ENCODE assay signal across 17 mouse cellular contexts in the genomic region with DNA sequence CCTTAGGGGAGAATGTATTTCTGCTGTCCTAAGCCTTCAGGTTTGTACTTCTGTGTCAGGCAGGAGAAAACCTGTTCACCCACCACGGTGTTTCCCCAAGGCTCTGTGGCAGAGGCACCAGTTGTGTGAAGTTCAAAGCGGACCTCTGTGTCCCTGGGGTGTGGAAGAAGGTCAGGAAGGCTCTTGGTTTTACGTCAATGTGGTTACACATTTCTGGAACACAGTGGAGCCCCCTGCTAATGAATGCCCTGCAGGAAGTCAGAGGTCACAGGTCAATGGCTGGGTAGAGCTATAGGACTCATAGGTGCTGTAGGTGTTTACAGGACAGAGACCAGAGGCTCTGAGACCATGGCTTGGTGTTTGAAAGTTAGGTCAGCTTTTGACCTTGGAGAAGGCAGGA. TPM values are rescaled to one million over a fixed set of nuclear protein-coding genes. Genes with fewer than 3 reads are reported as not detected.
A peak's percentile ranks its signal among the peaks of the same experiment; 100 is the strongest.
DNase-seq lines count a peak whose midpoint lies in the region; ATAC-seq and TF ChIP-seq lines count a peak whose summit lies in the region.
"Had no signal": no experiment of that assay in that cellular context is flagged by ENCODE, and none has a peak within 500 bp of the region (broad histone marks: within the 10 kb centered on the region; RNA-seq: fewer than 3 reads in every experiment).

No protein-coding gene starts in this region.

- no peak overlapping the region for H3K4me3 ChIP-seq in kidney, embryonic 15.5 days (replicated peaks)
- H3K4me3 ChIP-seq in layer of hippocampus, adult 2 months = no peak overlapping the region
- no peak overlapping the region for H3K4me3 ChIP-seq in cortical plate, adult 2 months (ENCODE audit: insufficient read depth, low read length)
- no peak overlapping the region for H3K4me3 ChIP-seq in olfactory bulb, adult 2 months (ENCODE audit: insufficient read depth, low read depth, low read length)
- H3K4me3 ChIP-seq: embryonic facial prominence, embryonic 12.5 days; forebrain, embryonic 15.5 days; heart, embryonic 13.5 days; hindbrain, embryonic 15.5 days had no signal

- no peaks in the 10 kb centered on the region for H3K27me3 ChIP-seq in kidney, embryonic 15.5 days
- H3K27me3 ChIP-seq: embryonic facial prominence, embryonic 12.5 days; forebrain, embryonic 15.5 days; heart, embryonic 13.5 days; hindbrain, embryonic 15.5 days had no signal

- H3K4me2 ChIP-seq in kidney, embryonic 15.5 days = no peak overlapping the region
- H3K4me2 ChIP-seq: embryonic facial prominence, embryonic 12.5 days; forebrain, embryonic 15.5 days; heart, embryonic 13.5 days; hindbrain, embryonic 15.5 days had no signal

- no peak for DNase-seq in kidney, adult 18-20 months
- no peak for DNase-seq in layer of hippocampus, adult 2 months (ENCODE audit: low spot score in 2 of 2)
- no peak for DNase-seq in layer of hippocampus, postnatal 14 days (ENCODE audit: low spot score in 2 of 2)
- DNase-seq in urinary bladder, postnatal 14 days (ENCODE audit: low spot score) = no peak
- DNase-seq: adrenal gland, adult 2 months; adrenal gland, postnatal 36 days; cerebellum, adult 2 months; cerebellum, postnatal 10 days; gastrocnemius, postnatal 25 days; heart, postnatal 36 days had no signal

- no peak for TF ChIP-seq CTCF in layer of hippocampus, adult 2 months (conservative IDR thresholded peaks at IDR 0.05)
- no peak for TF ChIP-seq CTCF in cortical plate, adult 2 months (IDR thresholded peaks at IDR 0.05; ENCODE audit: extremely low read depth, insufficient read depth, low read length)
- no peak for TF ChIP-seq CTCF in olfactory bulb, adult 2 months (IDR thresholded peaks at IDR 0.05; ENCODE audit: insufficient read depth, low read depth, low read length)

- H3K9ac ChIP-seq in kidney, embryonic 15.5 days = no peak overlapping the region
- H3K9ac ChIP-seq: embryonic facial prominence, embryonic 12.5 days; forebrain, embryonic 15.5 days; heart, embryonic 13.5 days; hindbrain, embryonic 15.5 days had no signal

- peak overlapping the region; percentile 52; the same call in 1 of the 2 replicates for H3K27ac ChIP-seq in kidney, embryonic 15.5 days
- peak overlapping the region; percentile 25 for H3K27ac ChIP-seq in layer of hippocampus, adult 2 months
- H3K27ac ChIP-seq in cortical plate, adult 2 months (ENCODE audit: insufficient read depth, low read length) = peak overlapping the region; percentile 80
- H3K27ac ChIP-seq in olfactory bulb, adult 2 months (ENCODE audit: insufficient read depth, low read depth, low read length) = peak overlapping the region; percentile 88
- H3K27ac ChIP-seq: embryonic facial prominence, embryonic 12.5 days; forebrain, embryonic 15.5 days; heart, embryonic 13.5 days; hindbrain, embryonic 15.5 days had no signal

- TF ChIP-seq POLR2A in cortical plate, adult 2 months (IDR thresholded peaks at IDR 0.05; ENCODE audit: extremely low read depth, insufficient read depth, low read length) = no peak
- TF ChIP-seq POLR2A in olfactory bulb, adult 2 months (IDR thresholded peaks at IDR 0.05; ENCODE audit: insufficient read depth, low read depth, low read length) = no peak

- ATAC-seq in kidney, embryonic 15.5 days (replicated peaks; ENCODE audit: low FRiP score) = no peak
- ATAC-seq: forebrain, embryonic 15.5 days had no signal

- H3K36me3 ChIP-seq in kidney, embryonic 15.5 days = no peaks in the 10 kb centered on the region
- H3K36me3 ChIP-seq: embryonic facial prominence, embryonic 12.5 days; forebrain, embryonic 15.5 days; heart, embryonic 13.5 days; hindbrain, embryonic 15.5 days had no signal

- no peaks in the 10 kb centered on the region for H3K9me3 ChIP-seq in kidney, embryonic 15.5 days (replicated peaks)
- H3K9me3 ChIP-seq: embryonic facial prominence, embryonic 12.5 days; forebrain, embryonic 15.5 days; heart, embryonic 13.5 days; hindbrain, embryonic 15.5 days had no signal

- 62% methylated on average over 3 of the region's 3 CpGs for WGBS in kidney, embryonic 15.5 days
- 92% methylated on average over 3 of the region's 3 CpGs for WGBS in olfactory bulb, adult 2 months

- peaks cover 48% of the 10 kb centered on the region for H3K4me1 ChIP-seq in kidney, embryonic 15.5 days
- H3K4me1 ChIP-seq in cortical plate, adult 2 months (ENCODE audit: control insufficient read depth, insufficient read depth, low read length) = peaks cover 25% of the 10 kb centered on the region
- H3K4me1 ChIP-seq in olfactory bulb, adult 2 months (ENCODE audit: control insufficient read depth, insufficient read depth, low read length) = peaks cover 62% of the 10 kb centered on the region

RNA-seq across cellular contexts. Expression of a gene that starts 9.7 kb away (rescaled TPM):
- polyA plus RNA-seq in kidney, embryonic 15.5 days (2015; fragmentation: Nextera tagmentation; extraction: Ambion mirVana) = 66.5 and 69.0 TPM in 2 replicates
- 100 to 1,000 TPM; 226 to 239 TPM for total RNA-seq in layer of hippocampus, adult 2 months (2021)
- total RNA-seq in layer of hippocampus, postnatal 14 days (2021) = 100 to 1,000 TPM; 171 to 174 TPM
- polyA plus RNA-seq in cortical plate, adult 2 months (2012; rRNA removed) = 190 and 191 TPM in 2 replicates
- not detected in 2 replicates for polyA plus RNA-seq in olfactory bulb, adult 2 months (2012; ENCODE audit: insufficient read depth, insufficient read length, low replicate concordance, missing spikeins)

Comparison
In these comparisons a context has a peak if more than half of its experiments do, and no peak if none do; other contexts are left out.
1. H3K27ac ChIP-seq: peak in every context shown above with its lines; median percentile 88 in olfactory bulb, adult 2 months; 80 in cortical plate, adult 2 months; 52 in kidney, embryonic 15.5 days; 25 in layer of hippocampus, adult 2 months.